ENCODE assay signal across 9 mouse cellular contexts in genomic region chr13:10360199-10360694, GRCm38 (mm10). TPM values are rescaled to one million over a fixed set of nuclear protein-coding genes. Genes with fewer than 3 reads are reported as not detected.
DNase-seq lines count a peak whose midpoint lies in the region; ATAC-seq and TF ChIP-seq lines count a peak whose summit lies in the region.
"Had no signal": no experiment of that assay in that cellular context is flagged by ENCODE, and none has a peak within 500 bp of the region (broad histone marks: within the 10 kb centered on the region; RNA-seq: fewer than 3 reads in every experiment).

No protein-coding gene starts in this region.

- peak; percentile 44 for ATAC-seq in granulocyte monocyte progenitor cell, adult 5-6 weeks (replicated peaks; ENCODE audit: poor library complexity, severe bottlenecking)
- ATAC-seq in kidney, embryonic 16.5 days (ENCODE audit: low FRiP score, low TSS enrichment), result peak; percentile 82
- ATAC-seq in liver, postnatal 0 days, result no peak

- TF ChIP-seq EP300 in liver, postnatal 0 days (IDR thresholded peaks at IDR 0.05; ENCODE audit: low read depth), result no peak

- no peaks in the 10 kb centered on the region for H3K36me3 ChIP-seq in kidney, embryonic 16.5 days (ENCODE audit: insufficient read depth, low read length)
- H3K36me3 ChIP-seq in liver, postnatal 0 days (replicated peaks; ENCODE audit: insufficient read depth, low read length), result no peaks in the 10 kb centered on the region

- TF ChIP-seq CTCF in liver, postnatal 0 days (IDR thresholded peaks at IDR 0.05; ENCODE audit: low read depth), result no peak

- H3K4me3 ChIP-seq in kidney, embryonic 16.5 days (ENCODE audit: low read length), result peak overlapping the region; percentile 63
- peak overlapping the region; percentile 2 for H3K4me3 ChIP-seq in liver, postnatal 0 days (ENCODE audit: low read depth, low read length)

- no peak overlapping the region for H3K27ac ChIP-seq in kidney, embryonic 16.5 days (ENCODE audit: low read length)
- no peak overlapping the region for H3K27ac ChIP-seq in liver, postnatal 0 days (ENCODE audit: low read depth)

- no peaks in the 10 kb centered on the region for H3K9me3 ChIP-seq in kidney, embryonic 16.5 days (ENCODE audit: low read length)
- no peaks in the 10 kb centered on the region for H3K9me3 ChIP-seq in liver, postnatal 0 days (ENCODE audit: low read length)

- peaks cover 41% of the 10 kb centered on the region for H3K27me3 ChIP-seq in kidney, embryonic 16.5 days (ENCODE audit: insufficient read depth, low read length)
- peaks cover 28% of the 10 kb centered on the region for H3K27me3 ChIP-seq in liver, postnatal 0 days (ENCODE audit: insufficient read depth, low read length)

- under 1% methylated on average over 60 of the region's 60 CpGs for WGBS in kidney, embryonic 16.5 days
- under 1% methylated on average over 59 of the region's 60 CpGs for WGBS in liver, postnatal 0 days (ENCODE audit: insufficient replicate concordance)

- peak overlapping the region; percentile 63 for H3K9ac ChIP-seq in kidney, embryonic 16.5 days (replicated peaks; ENCODE audit: low read length)
- no peak overlapping the region for H3K9ac ChIP-seq in liver, postnatal 0 days (replicated peaks)

- H3K4me1 ChIP-seq in kidney, embryonic 16.5 days (ENCODE audit: insufficient read depth, low read length), result 0 out of 2 replicates have a peak, but pooled peaks cover 1% of the 10 kb centered on the region
- no peaks in the 10 kb centered on the region for H3K4me1 ChIP-seq in liver, postnatal 0 days (ENCODE audit: insufficient read depth)

- peak; percentile 9 to 20 for DNase-seq in heart, adult 18-20 months
- DNase-seq in heart, adult 9 months (ENCODE audit: low spot score in 2 of 2), result no peak
- peak; percentile 42 for DNase-seq in brain, adult 2 months (ENCODE audit: low read depth, low spot score)
- no peak for DNase-seq in liver, postnatal 0 days
- DNase-seq in right cerebral cortex, postnatal 10 days (ENCODE audit: low spot score in 2 of 2), result peak; percentile 33 to 39
- no peak for DNase-seq in adipocyte (ENCODE audit: low spot score)

- peak overlapping the region; percentile 94 for H3K4me2 ChIP-seq in kidney, embryonic 16.5 days (replicated peaks; ENCODE audit: low read depth, low read length)
- H3K4me2 ChIP-seq in liver, postnatal 0 days (ENCODE audit: low read depth, low read length), result peak overlapping the region; percentile 47

RNA-seq across cellular contexts. Expression of gene Chrm3, which starts 0.4 kb away (rescaled TPM):
- total RNA-seq in heart, adult 18-20 months (2021), result 1 to 10 TPM in 1 of 2 experiments, under 1 TPM in 1; 0.69 to 1.2 TPM
- total RNA-seq in granulocyte monocyte progenitor cell, adult 5-6 weeks (2014; fragmentation: Nextera tagmentation), result not detected in 2 replicates
- 0.09 and 0.52 TPM in 2 replicates for total RNA-seq in granulocyte monocyte progenitor cell, adult 5-6 weeks (2017)
- polyA plus RNA-seq in kidney, embryonic 16.5 days (2015; fragmentation: Nextera tagmentation; extraction: Ambion mirVana), result 0.62 and 0.92 TPM in 2 replicates
- not detected in 2 replicates for polyA plus RNA-seq in liver, postnatal 0 days (2015; fragmentation: Nextera tagmentation; extraction: Ambion mirVana)
- total RNA-seq: MEL had no signal

Comparison
In these comparisons a context has a peak if more than half of its experiments do, and no peak if none do; other contexts are left out.
1. DNase-seq: peak in heart, adult 18-20 months (2 of 2), brain, adult 2 months (single experiment) and right cerebral cortex, postnatal 10 days (2 of 2); none in heart, adult 9 months (0 of 2), liver, postnatal 0 days (single experiment) and adipocyte (single experiment).